Mouse (Mus musculus): ENCODE results near the gene Gm20905. TPM values are rescaled to one million over a fixed set of nuclear protein-coding genes. Genes with fewer than 3 reads are reported as not detected.
"Not testable (repeated sequence)": the region's sequence is repeated elsewhere in the genome, so short reads cannot be mapped to it uniquely, and the experiment has no call there.

Gm20905 gene
- total RNA-seq (2021) = not detected

DNA sequence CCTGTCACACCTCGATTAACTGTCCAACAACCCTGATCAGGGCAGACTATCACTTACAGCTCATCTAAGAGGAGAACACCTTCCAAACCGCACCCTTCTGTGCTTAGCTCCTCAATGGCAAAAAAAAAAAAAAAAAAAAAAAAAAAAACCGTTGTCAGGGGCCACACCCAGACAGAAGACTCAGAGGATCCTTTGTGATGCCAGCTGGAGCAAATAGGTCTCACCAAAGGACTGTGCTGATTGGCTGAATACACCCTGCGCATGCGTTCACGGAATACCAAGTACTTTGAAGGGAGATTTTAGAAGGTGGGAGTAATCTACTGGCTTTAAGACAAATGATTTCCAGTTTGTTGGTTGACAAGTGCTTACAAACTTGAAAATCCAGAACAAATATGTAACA is at the start of gene Gm20905:
TSS of gene Gm20905 (minus strand) at position 101 of the 400 bp plus-strand sequence.
- DNase-seq; intact Hi-C loops (cut with DNase I): not testable (repeated sequence)
